Mouse (Mus musculus) heart, embryonic 15.5 days (tissue): ENCODE data around the gene Hcn1. TPM values are rescaled to one million over a fixed set of nuclear protein-coding genes. Genes with fewer than 3 reads are reported as not detected.
"Not testable (repeated sequence)": the region's sequence is repeated elsewhere in the genome, so short reads cannot be mapped to it uniquely, and the experiment has no call there.

Experiments
- ATAC-seq: fragments of 200-750 bp; cut with Nextera tagmentation; replicated peaks from 2 replicates; pipeline ENCODE4 v1.8.0; 2017; ENCODE audit warnings: low read depth, moderate TSS enrichment; ENCODE audit not compliant: insufficient number of reproducible peaks, insufficient read depth, low FRiP score
- H3K27ac ChIP-seq: fragments of 300-500 bp; sonication (generic); 2 replicates; pipeline ENCODE4 v1.5.1; 2015; ENCODE audit warnings: mild to moderate bottlenecking, inconsistent platforms
- H3K27me3 ChIP-seq: fragments of 300-500 bp; sonication (generic); 2 replicates; pipeline ENCODE4 v1.6.1; 2015; ENCODE audit warnings: inconsistent platforms
- H3K36me3 ChIP-seq: fragments of 300-500 bp; sonication (generic); 2 replicates; pipeline ENCODE4 v1.6.1; 2015; ENCODE audit warnings: mild to moderate bottlenecking, inconsistent platforms
- H3K4me1 ChIP-seq: fragments of 300-500 bp; sonication (generic); replicated peaks from 2 replicates; pipeline ENCODE4 v1.6.1; 2015; ENCODE audit warnings: inconsistent platforms
- H3K4me2 ChIP-seq: fragments of 300-500 bp; sonication (generic); 2 replicates; pipeline ENCODE4 v1.6.1; 2015; ENCODE audit warnings: inconsistent platforms, mild to moderate bottlenecking, moderate library complexity
- H3K4me3 ChIP-seq: fragments of 300-500 bp; sonication (generic); 2 replicates; pipeline ENCODE4 v1.5.1; 2015; ENCODE audit warnings: mild to moderate bottlenecking, inconsistent platforms
- H3K9ac ChIP-seq: fragments of 300-500 bp; sonication (generic); 2 replicates; pipeline ENCODE4 v1.6.1; 2015; ENCODE audit warnings: mild to moderate bottlenecking, inconsistent platforms
- H3K9me3 ChIP-seq: fragments of 300-500 bp; sonication (generic); replicated peaks from 2 replicates; pipeline ENCODE4 v1.6.1; 2016; ENCODE audit warnings: inconsistent platforms
- WGBS: fragments of 180-500 bp; shearing (Covaris S2); methylation state at CpG from one replicate; pipeline ENCODE4 v1.1.7; 2015; ENCODE audit warnings: mixed read lengths; 5-methylcytosine and 5-hydroxymethylcytosine counted together
- polyA plus RNA-seq: library from polyadenylated mRNA; unstranded; fragments of >200 nt; fragmentation: Nextera tagmentation; extraction: Ambion mirVana; gene quantifications from 2 replicates; pipeline ENCODE4 v1.2.1, GENCODE M21; 2015

Gene Hcn1
- polyA plus RNA-seq, 1 experiment from 2014 or later, result 0.04 TPM

DNA sequence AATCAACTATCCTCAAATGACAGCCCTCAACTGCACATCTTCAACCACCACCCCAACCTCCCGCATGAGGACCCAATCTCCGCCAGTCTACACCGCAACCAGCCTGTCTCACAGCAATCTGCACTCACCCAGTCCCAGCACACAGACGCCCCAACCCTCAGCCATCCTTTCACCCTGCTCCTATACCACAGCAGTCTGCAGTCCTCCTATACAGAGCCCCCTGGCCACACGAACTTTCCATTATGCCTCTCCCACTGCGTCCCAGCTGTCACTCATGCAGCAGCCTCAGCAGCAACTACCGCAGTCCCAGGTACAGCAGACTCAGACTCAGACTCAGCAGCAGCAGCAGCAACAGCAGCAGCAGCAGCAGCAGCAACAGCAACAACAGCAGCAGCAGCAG lies 373.3 kb downstream of the Hcn1 start:
- H3K9me3 ChIP-seq, result no peaks in the 10 kb centered on the region
- no peak overlapping the region for H3K9ac ChIP-seq
- no peak overlapping the region for H3K4me2 ChIP-seq
- H3K4me3 ChIP-seq, result no peak overlapping the region
- no peak overlapping the region for H3K27ac ChIP-seq
- no peak for ATAC-seq
- H3K36me3 ChIP-seq, result no peaks in the 10 kb centered on the region
- H3K27me3 ChIP-seq, result no peaks in the 10 kb centered on the region
- 71% methylated on average over 7 of the region's 7 CpGs for WGBS
- H3K4me1 ChIP-seq, result no peaks in the 10 kb centered on the region

DNA sequence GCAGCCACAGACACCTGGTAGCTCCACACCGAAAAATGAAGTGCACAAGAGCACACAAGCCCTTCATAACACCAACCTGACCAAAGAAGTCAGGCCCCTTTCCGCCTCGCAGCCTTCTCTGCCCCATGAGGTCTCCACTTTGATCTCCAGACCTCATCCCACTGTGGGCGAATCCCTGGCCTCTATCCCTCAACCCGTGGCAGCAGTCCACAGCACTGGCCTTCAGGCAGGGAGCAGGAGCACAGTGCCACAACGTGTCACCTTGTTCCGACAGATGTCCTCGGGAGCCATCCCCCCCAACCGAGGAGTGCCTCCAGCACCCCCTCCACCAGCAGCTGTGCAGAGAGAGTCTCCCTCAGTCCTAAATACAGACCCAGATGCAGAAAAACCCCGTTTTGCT lies 373.7 kb downstream of the Hcn1 start:
- H3K9me3 ChIP-seq, result no peaks in the 10 kb centered on the region
- H3K36me3 ChIP-seq, result no peaks in the 10 kb centered on the region
- WGBS, result 68% methylated on average over 10 of the region's 10 CpGs
- no peaks in the 10 kb centered on the region for H3K4me1 ChIP-seq
- no peaks in the 10 kb centered on the region for H3K27me3 ChIP-seq
- no peak overlapping the region for H3K4me3 ChIP-seq
- H3K4me2 ChIP-seq, result no peak overlapping the region
- no peak overlapping the region for H3K9ac ChIP-seq
- no peak for ATAC-seq
- no peak overlapping the region for H3K27ac ChIP-seq

DNA sequence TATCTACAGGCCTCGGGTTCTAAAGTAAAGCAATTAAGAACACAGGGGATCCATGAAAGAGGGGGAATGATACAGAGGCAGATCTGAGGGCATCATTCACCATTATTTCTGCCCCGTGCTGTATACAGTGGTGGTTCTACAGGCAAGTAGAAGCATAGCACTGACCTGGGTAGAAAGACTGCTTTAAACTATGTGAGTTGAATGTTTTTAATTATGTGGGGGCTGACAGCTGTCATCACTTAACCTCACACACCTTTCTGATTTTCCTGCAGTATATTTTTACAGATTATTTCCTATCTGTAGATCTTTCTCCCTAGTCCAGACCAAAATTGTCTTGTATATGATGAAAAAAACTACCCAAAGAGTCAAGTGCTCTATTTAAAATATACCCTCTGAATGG lies 382.2 kb downstream of the Hcn1 start:
- Histone ChIP-seq H3K27me3 (no peaks in the 10 kb centered on the region), H3K27ac (no peak overlapping the region), H3K4me3 (no peak overlapping the region), H3K9me3 (no peaks in the 10 kb centered on the region), H3K36me3 (no peaks in the 10 kb centered on the region), H3K9ac (no peak overlapping the region), H3K4me1 (no peaks in the 10 kb centered on the region), H3K4me2 (no peak overlapping the region)
- WGBS, result 55% methylated on average over 2 of the region's 2 CpGs
- no peak for ATAC-seq

DNA sequence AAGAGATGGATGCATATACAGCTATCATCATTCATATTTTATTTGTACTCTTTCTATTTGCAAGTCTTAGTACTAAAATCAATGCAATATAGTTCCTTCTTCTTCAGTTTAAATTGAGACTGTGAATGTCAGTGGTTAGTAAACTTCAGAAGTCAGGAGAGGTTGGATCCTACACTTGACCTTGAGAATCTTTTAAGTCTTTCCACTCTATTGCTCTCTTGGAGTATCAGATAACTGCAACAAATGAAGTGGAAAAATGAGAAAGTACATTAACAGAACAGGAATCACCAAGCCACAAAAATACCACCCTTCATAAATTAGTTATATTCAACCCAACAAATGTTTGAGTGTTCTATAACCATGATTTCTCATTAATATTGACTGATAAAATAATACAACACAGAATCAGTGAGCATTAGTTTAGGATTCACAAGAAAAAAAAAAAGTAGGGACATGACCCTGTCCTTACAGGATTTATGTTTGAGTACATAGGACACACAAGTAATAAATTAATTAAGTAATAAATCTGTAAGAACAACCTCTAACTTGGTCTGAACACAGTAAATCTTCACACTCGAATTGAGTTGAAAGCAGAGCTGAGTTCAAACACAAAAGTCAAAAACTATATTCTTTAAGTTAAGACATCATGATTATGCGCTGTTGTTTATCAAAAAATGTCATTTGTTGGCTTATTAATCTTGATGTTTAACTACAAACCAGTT lies 397.8 kb downstream of the Hcn1 start:
- H3K4me3 ChIP-seq, result no peak overlapping the region
- no peak for ATAC-seq
- H3K36me3 ChIP-seq, result no peaks in the 10 kb centered on the region
- 78% methylated on average over 2 of the region's 2 CpGs for WGBS
- H3K27ac ChIP-seq, result no peak overlapping the region
- H3K27me3 ChIP-seq, result no peaks in the 10 kb centered on the region
- no peaks in the 10 kb centered on the region for H3K9me3 ChIP-seq
- H3K9ac ChIP-seq, result no peak overlapping the region
- H3K4me2 ChIP-seq, result no peak overlapping the region
- H3K4me1 ChIP-seq, result no peaks in the 10 kb centered on the region

DNA sequence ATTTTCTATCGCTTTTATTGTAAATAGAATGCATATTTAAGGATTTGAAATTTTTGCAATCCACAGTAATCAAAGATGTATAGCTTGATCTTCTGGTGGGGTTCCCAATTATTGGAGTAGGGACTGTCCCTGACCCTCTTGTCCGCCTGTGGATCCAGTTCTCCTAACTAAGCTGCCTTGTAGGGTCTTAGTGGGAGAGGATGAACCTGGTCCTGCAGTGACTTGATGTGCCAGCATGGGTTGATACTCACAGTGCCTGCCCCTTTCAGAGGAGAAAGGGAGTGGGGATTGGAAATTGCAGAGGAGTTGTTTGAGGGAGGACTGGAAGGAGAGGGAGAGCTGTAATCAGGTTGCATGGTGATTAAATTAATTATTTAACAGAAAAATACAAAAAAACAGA lies 398.4 kb downstream of the Hcn1 start:
- no peak for ATAC-seq
- H3K9me3 ChIP-seq, result no peaks in the 10 kb centered on the region
- 72% methylated on average over 2 of the region's 2 CpGs for WGBS
- H3K27ac ChIP-seq, result no peak overlapping the region
- no peak overlapping the region for H3K4me3 ChIP-seq
- no peak overlapping the region for H3K4me2 ChIP-seq
- no peaks in the 10 kb centered on the region for H3K36me3 ChIP-seq
- H3K4me1 ChIP-seq, result no peaks in the 10 kb centered on the region
- no peak overlapping the region for H3K9ac ChIP-seq
- H3K27me3 ChIP-seq, result no peaks in the 10 kb centered on the region

DNA sequence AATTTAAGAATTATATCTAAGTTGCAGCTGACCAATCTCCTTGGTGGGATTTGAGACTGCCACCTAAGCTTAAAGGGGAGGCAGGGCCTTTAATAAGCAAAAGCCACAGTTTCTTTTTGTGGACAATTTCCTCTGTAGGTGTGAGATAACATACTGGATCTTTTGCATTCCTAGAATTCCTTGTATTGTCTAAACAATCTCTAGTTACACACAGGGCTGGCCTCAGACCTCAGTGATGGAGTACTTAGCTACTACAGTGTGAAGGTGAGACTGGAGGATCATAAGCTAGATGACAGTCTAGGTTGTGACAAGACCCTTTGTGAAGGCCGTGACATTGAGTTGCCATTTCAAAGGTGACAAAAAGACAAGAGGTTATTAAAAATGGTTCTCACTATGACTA lies 419.1 kb downstream of the Hcn1 start:
- Histone ChIP-seq H3K9ac (no peak overlapping the region), H3K4me2 (no peak overlapping the region), H3K4me3 (no peak overlapping the region), H3K27ac (no peak overlapping the region), H3K27me3 (no peaks in the 10 kb centered on the region), H3K36me3 (no peaks in the 10 kb centered on the region), H3K4me1 (no peaks in the 10 kb centered on the region), H3K9me3 (no peaks in the 10 kb centered on the region)
- WGBS, result 64% methylated on average over 1 of the region's 1 CpGs
- ATAC-seq, result no peak

DNA sequence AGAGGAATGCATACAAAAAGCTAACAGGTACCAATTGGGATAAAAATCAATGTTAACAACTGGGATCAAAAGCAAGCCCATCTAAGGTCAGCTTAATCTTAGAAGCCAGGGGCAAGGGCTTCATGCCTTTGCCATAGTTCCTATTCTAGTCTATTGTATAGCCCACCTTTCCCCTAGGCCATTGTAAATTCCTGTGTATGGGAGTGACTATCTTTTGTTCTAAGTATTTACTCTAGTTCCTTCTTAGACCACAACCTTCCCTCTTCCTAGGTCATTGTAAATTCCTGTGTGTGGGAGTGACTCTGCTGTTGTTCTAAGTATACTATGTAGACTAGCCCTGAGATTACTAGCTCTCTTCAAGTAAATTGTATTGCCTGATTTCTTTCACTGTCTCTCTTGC lies 420.8 kb downstream of the Hcn1 start:
- H3K27me3 ChIP-seq, H3K36me3 ChIP-seq, H3K4me3 ChIP-seq, H3K9ac ChIP-seq, H3K9me3 ChIP-seq, H3K4me1 ChIP-seq, ATAC-seq, H3K4me2 ChIP-seq, H3K27ac ChIP-seq: not testable (repeated sequence)

DNA sequence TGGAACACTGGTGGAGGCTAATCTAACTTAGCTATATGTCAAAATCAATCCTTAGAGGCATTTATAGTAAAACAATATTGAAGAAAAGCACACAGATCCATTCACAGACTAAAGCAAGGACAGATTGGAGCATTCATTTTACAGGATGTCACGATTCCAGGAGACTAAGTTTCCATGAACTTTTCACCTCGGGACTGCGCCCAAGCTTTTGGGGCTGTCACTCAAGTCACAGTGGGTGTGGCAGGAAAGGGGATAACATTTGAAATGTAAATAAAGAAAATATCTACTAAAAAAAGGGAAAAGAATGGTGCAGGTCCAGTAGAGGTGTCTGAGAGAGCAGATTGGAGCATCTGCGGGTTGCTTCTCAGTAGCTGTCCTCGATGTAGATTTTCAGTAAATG lies 421.3 kb downstream of the Hcn1 start:
- no peak for ATAC-seq
- WGBS, result 80% methylated on average over 5 of the region's 5 CpGs
- H3K27ac ChIP-seq, result no peak overlapping the region

DNA sequence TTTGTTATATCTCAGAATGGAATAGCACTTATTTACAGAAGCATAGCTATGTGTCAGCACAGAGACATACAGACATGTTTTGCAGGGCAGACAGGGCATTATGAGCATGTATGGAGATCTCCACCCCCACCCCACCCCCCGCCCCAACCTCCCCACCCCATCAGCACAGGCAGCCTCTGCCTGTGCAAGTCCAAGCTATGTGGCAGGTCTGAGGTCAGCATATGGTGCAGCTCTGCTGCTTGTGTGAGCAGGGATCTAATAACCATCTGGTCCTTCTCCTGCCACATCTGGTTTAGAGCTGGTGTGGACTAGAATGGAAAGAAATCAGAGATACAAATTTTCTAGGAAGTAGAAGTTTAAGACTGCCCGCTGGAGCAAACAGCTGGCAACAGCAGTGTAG lies 424.4 kb downstream of the Hcn1 start:
- no peak for ATAC-seq
- Histone ChIP-seq H3K36me3 (no peaks in the 10 kb centered on the region), H3K4me3 (no peak overlapping the region)

More for the DNA sequence above, 421.3 kb downstream of the Hcn1 start:
- Histone ChIP-seq H3K9me3 (no peaks in the 10 kb centered on the region), H3K4me3 (no peak overlapping the region), H3K9ac (no peak overlapping the region), H3K36me3 (no peaks in the 10 kb centered on the region), H3K4me1 (no peaks in the 10 kb centered on the region), H3K27me3 (no peaks in the 10 kb centered on the region), H3K4me2 (no peak overlapping the region)

DNA sequence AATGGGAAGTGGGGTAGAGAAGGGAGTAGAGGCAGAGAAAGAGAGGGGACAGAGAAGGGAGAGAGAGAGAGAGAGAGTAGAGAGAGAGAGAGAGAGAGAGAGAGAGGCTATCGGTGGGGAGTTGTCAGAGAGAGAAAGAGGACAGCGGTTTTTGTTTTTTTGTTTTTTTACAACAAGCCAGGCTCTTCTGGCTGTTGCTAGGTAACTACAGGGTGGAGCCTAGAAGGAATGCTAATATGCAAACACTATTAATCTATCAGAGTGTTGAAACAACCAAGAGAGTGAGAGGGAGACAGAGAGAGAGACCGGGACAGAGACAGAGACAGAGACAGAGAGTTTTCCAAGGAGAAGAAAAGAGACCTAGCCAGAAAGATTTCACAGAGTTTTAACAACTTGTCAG lies 425.7 kb downstream of the Hcn1 start:
- Histone ChIP-seq H3K9ac (no peak overlapping the region), H3K27ac (no peak overlapping the region), H3K4me3 (no peak overlapping the region), H3K9me3 (no peaks in the 10 kb centered on the region), H3K36me3 (no peaks in the 10 kb centered on the region), H3K27me3 (no peaks in the 10 kb centered on the region), H3K4me2 (no peak overlapping the region), H3K4me1 (no peaks in the 10 kb centered on the region)
- no peak for ATAC-seq
- 66% methylated on average over 3 of the region's 3 CpGs for WGBS

More for the DNA sequence above, 424.4 kb downstream of the Hcn1 start:
- no peak overlapping the region for H3K27ac ChIP-seq
- no peaks in the 10 kb centered on the region for H3K4me1 ChIP-seq
- no peaks in the 10 kb centered on the region for H3K27me3 ChIP-seq
- H3K9me3 ChIP-seq, result no peaks in the 10 kb centered on the region
- H3K4me2 ChIP-seq, result no peak overlapping the region
- no peak overlapping the region for H3K9ac ChIP-seq
- 81% methylated on average over 2 of the region's 2 CpGs for WGBS

DNA sequence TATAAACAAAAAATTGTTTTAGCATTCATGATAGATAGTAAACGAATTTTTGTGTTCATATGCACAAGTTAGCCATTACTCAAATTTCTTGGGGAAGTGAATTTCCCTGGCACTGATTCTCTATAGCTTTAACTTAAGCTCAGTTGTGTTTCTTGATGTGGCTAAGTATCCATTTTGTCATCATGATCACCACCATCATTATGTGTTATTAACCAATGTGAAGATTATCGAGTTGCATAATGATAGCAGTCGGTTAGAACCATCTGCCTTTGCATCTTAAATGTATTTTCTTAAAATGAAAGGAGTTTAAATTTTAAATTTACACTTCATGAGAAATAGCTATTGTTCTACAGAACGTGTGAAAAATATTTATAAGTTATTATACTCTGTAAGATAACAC lies 426.5 kb downstream of the Hcn1 start:
- Histone ChIP-seq H3K4me2 (no peak overlapping the region), H3K27ac (no peak overlapping the region), H3K9ac (no peak overlapping the region), H3K36me3 (no peaks in the 10 kb centered on the region), H3K27me3 (no peaks in the 10 kb centered on the region), H3K9me3 (no peaks in the 10 kb centered on the region), H3K4me3 (no peak overlapping the region), H3K4me1 (no peaks in the 10 kb centered on the region)
- ATAC-seq, result no peak
- 71% methylated on average over 4 of the region's 4 CpGs for WGBS

DNA sequence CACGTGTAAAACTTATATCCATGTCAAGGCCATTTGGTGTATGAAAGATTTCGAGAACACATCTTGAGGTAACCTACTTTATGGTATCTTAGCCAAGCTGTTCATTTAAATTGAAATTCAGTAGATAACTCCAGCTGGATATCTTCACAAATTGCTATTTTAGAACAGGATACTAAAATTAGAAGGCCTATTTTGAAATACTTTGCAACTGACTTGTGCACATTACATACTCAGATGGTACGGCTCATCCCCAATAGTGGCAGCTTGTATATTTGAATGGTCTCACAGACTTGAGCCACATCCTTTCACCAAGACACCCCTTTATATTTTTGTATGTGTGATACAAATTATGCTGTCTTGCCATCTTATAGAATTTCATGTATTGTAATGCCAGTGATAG lies 427.5 kb downstream of the Hcn1 start:
- 48% methylated on average over 3 of the region's 3 CpGs for WGBS
- Histone ChIP-seq H3K4me2 (no peak overlapping the region), H3K4me3 (no peak overlapping the region), H3K9ac (no peak overlapping the region), H3K27me3 (no peaks in the 10 kb centered on the region), H3K4me1 (no peaks in the 10 kb centered on the region), H3K27ac (no peak overlapping the region), H3K36me3 (no peaks in the 10 kb centered on the region), H3K9me3 (no peaks in the 10 kb centered on the region)
- ATAC-seq, result no peak
